Mouse (Mus musculus) hindbrain, embryonic 16.5 days (tissue): Measurements from ENCODE around the gene Eml5. TPM values are rescaled to one million over a fixed set of nuclear protein-coding genes. Genes with fewer than 3 reads are reported as not detected.
A peak's percentile ranks its signal among the peaks of the same experiment; 100 is the strongest.

Experiments used
- ATAC-seq: fragments of 200-750 bp; cut with Nextera tagmentation; 2 replicates; pipeline ENCODE4 v1.8.0; 2017; ENCODE audit warnings: moderate TSS enrichment, moderate library complexity
- H3K27ac ChIP-seq: fragments of 300-500 bp; sonication (generic); 2 replicates; pipeline ENCODE4 v1.5.1; 2014; ENCODE audit warnings: low read depth, mild to moderate bottlenecking, control low read depth, low read length, moderate library complexity
- H3K27me3 ChIP-seq: fragments of 300-500 bp; sonication (generic); replicated peaks from 2 replicates; pipeline ENCODE4 v1.6.1; 2014; ENCODE audit warnings: low read length; ENCODE audit not compliant: control insufficient read depth, insufficient read depth
- H3K36me3 ChIP-seq: fragments of 300-500 bp; sonication (generic); 2 replicates; pipeline ENCODE4 v1.6.1; 2014; ENCODE audit warnings: mild to moderate bottlenecking, low read length, moderate library complexity, mixed read lengths; ENCODE audit not compliant: control insufficient read depth, insufficient read depth
- H3K4me1 ChIP-seq: fragments of 300-500 bp; sonication (generic); 2 replicates; pipeline ENCODE4 v1.6.1; 2014; ENCODE audit warnings: low read depth, low read length; ENCODE audit not compliant: control insufficient read depth, insufficient read depth
- H3K4me2 ChIP-seq: fragments of 300-500 bp; sonication (generic); 2 replicates; pipeline ENCODE4 v1.6.1; 2014; ENCODE audit warnings: mild to moderate bottlenecking, low read length, control low read depth, moderate library complexity
- H3K4me3 ChIP-seq: fragments of 300-500 bp; sonication (generic); 2 replicates; pipeline ENCODE4 v1.5.1; 2014; ENCODE audit warnings: mild to moderate bottlenecking, low read length, control low read depth, moderate library complexity
- H3K9ac ChIP-seq: fragments of 300-500 bp; sonication (generic); 2 replicates; pipeline ENCODE4 v1.6.1; 2014; ENCODE audit warnings: low read depth, mild to moderate bottlenecking, control low read depth, low read length, moderate library complexity
- H3K9me3 ChIP-seq: fragments of 300-500 bp; sonication (generic); 2 replicates; pipeline ENCODE4 v1.6.1; 2014; ENCODE audit warnings: mild to moderate bottlenecking, low read length, moderate library complexity; ENCODE audit not compliant: control insufficient read depth
- WGBS: fragments of 180-500 bp; shearing (Covaris S2); extraction: QIAGEN DNeasy Blood & Tissue Kit; methylation state at CpG from one replicate; pipeline ENCODE4 v1.1.7; 2014; 5-methylcytosine and 5-hydroxymethylcytosine counted together
- polyA plus RNA-seq: library from polyadenylated mRNA; unstranded; fragments of >200 nt; fragmentation: Nextera tagmentation; extraction: Ambion mirVana; gene quantifications from 2 replicates; pipeline ENCODE4 v1.2.1, GENCODE M21; 2015

The Eml5 gene
- polyA plus RNA-seq, 1 experiment from 2014 or later: 18.6 TPM

DNA sequence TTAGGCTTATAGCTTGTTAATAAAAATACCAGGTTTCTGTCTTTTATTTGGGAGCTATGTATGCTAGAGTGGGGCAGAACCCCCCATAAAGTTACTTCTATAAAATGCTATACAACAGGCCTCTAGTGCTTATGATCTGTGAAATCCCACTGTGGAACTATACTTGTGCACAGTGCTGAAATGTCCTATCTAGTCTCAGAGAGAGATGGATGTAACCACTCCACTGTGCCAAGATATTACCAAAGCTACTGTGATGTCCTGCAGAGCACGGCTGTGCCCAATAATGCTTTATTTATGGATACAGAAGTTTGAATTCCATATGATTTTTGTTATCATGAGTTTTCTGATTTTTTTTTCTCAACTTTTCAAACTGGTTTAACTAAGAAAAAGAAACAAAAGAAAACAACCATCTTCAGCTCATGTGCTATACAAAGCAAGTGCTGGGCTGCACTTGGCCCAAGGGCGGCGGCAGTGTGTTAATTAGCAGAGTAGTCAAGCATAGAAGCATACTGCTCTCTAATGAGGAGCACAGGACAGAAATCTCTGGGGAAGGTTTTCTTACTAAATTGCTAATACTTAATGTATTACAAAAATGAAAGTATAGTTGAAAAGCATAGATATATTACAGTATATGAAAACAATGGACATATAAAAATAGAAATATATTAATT is 97.1 kb downstream of the Eml5 start:
- Histone ChIP-seq H3K4me3 (no peak overlapping the region), H3K36me3 (peaks cover 6% of the 10 kb centered on the region; the same call in 1 of the 2 replicates), H3K27ac (no peak overlapping the region), H3K4me2 (no peak overlapping the region), H3K27me3 (no peaks in the 10 kb centered on the region), H3K4me1 (no peaks in the 10 kb centered on the region), H3K9me3 (no peaks in the 10 kb centered on the region), H3K9ac (no peak overlapping the region)
- 65% methylated on average over 3 of the region's 3 CpGs for WGBS
- peak; percentile 61; the same call in 1 of the 2 replicates for ATAC-seq

DNA sequence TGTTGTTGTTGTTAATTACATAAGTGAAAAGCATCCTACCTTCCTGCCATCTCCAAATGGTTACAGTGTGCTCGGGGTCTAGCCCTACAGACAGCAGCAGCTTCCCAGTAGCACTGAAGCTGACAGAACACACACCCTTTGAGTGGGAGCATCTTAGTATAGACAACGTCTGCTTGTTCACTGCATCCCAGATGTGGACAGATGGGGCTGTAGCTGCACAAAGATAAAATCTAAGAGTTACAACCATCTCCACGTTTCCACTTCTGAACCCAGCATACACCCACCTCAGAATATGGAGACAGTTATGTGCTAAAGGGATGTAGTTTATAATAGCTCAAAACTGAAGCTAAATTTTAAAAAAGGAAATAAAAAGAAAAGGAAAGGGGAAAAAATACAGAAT is 99.0 kb downstream of the Eml5 start:
- Histone ChIP-seq H3K27me3 (no peaks in the 10 kb centered on the region), H3K9me3 (no peaks in the 10 kb centered on the region), H3K9ac (no peak overlapping the region), H3K4me3 (no peak overlapping the region), H3K36me3 (peaks cover 8% of the 10 kb centered on the region; the same call in 1 of the 2 replicates), H3K4me2 (no peak overlapping the region), H3K27ac (no peak overlapping the region), H3K4me1 (no peaks in the 10 kb centered on the region)
- WGBS: 87% methylated on average over 3 of the region's 3 CpGs
- no peak for ATAC-seq

DNA sequence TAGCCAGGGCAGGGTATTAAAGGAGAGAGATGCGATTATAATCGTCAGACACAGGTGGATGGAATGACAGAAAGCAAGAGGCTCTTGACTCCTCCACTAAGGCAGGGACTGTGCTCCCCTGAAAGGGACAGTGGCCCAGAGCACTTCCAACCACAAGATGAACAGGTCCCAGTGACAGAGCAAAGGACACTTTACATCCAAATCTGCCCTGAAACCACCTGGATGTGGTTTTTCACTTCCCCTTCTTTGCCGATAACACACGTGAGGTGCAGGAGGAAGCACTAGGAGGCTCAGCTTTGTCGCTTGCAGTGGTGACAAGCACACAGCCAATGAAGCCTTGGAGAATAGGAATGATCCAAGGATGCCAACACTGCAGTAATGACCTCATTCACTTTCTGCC is 101.0 kb downstream of the Eml5 start:
- no peak overlapping the region for H3K4me3 ChIP-seq
- H3K36me3 ChIP-seq: peaks cover 13% of the 10 kb centered on the region; the same call in 1 of the 2 replicates
- no peaks in the 10 kb centered on the region for H3K27me3 ChIP-seq
- H3K9ac ChIP-seq: no peak overlapping the region
- H3K4me2 ChIP-seq: no peak overlapping the region
- no peaks in the 10 kb centered on the region for H3K9me3 ChIP-seq
- no peaks in the 10 kb centered on the region for H3K4me1 ChIP-seq
- H3K27ac ChIP-seq: no peak overlapping the region
- WGBS: 88% methylated on average over 5 of the region's 5 CpGs
- ATAC-seq: no peak

DNA sequence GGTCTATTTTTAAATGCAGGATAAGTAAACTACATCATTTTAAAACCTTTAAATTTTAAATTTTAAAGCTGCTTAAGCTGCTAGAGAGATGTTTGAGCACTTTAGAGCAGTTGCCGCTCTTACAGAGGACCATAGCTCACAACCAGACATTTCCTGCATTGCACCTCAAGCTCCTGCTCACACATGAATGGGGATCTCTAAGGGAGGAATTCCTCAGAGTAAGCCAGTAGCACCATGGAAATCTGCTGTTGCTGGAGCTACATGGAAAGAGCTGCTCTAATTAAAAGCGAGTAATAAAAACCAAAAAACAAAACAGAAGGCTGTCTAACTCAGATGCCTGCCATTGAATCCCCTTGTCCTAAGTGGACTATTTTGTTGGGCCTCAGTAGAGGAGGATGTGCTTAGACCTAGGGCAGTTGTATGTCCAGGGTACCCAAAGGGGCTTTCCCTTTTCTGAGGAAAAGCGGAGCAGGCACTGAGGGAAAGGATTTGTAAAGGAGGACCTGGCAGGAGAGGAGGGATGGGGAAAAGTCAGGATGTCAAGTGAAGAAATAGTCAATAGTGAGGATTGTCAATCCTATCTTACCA is 105.5 kb downstream of the Eml5 start:
- WGBS: 70% methylated on average over 3 of the region's 3 CpGs
- no peaks in the 10 kb centered on the region for H3K27me3 ChIP-seq
- peak; percentile 64; the same call in 1 of the 2 replicates for ATAC-seq
- no peak overlapping the region for H3K27ac ChIP-seq
- no peak overlapping the region for H3K4me3 ChIP-seq
- H3K4me1 ChIP-seq: no peaks in the 10 kb centered on the region
- H3K36me3 ChIP-seq: peaks cover 26% of the 10 kb centered on the region
- H3K4me2 ChIP-seq: no peak overlapping the region
- no peak overlapping the region for H3K9ac ChIP-seq
- no peaks in the 10 kb centered on the region for H3K9me3 ChIP-seq

DNA sequence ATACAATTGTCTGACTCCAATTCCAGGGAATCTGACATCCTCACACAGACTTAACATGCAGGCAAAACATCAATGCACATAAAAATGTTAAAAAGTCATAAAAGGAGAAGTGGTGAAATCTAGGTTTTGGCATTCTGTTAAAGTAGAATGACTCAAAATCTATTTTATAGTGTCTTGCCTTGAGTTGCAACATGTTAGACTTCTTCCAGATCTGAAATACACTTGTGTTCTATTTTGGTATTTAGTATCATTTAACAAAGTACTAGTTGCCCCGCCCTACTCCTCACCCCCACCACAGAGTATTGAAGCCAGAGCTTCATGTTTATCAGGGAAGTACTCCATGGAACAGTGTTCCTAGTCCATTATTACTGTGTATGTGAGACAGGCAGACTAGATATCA is 117.0 kb downstream of the Eml5 start:
- no peaks in the 10 kb centered on the region for H3K9me3 ChIP-seq
- peaks cover 39% of the 10 kb centered on the region for H3K36me3 ChIP-seq
- no peaks in the 10 kb centered on the region for H3K4me1 ChIP-seq
- H3K4me2 ChIP-seq: no peak overlapping the region
- 97% methylated on average over 1 of the region's 1 CpGs for WGBS
- H3K4me3 ChIP-seq: no peak overlapping the region
- no peaks in the 10 kb centered on the region for H3K27me3 ChIP-seq
- no peak overlapping the region for H3K27ac ChIP-seq
- no peak for ATAC-seq
- no peak overlapping the region for H3K9ac ChIP-seq

DNA sequence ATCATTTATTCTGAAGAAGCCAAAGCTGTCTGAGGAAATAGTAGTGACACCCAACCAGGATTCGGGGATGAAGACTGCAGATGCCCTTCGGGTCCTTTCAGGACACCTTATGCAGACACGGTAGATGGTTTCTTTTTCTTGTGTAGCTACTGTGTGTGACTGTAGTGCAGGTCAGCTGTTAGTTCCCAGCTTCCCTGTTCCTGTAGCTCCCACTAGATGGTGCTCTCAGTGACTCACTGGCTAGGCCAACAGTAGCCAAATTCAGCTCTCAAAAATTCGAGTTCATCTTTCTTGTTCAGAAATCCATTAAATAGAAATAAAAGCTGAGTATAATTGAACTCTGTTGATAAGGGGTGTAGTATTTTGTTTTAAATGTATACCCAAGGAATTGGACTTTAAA is 122.1 kb downstream of the Eml5 start:
- WGBS: 80% methylated on average over 4 of the region's 4 CpGs
- no peak overlapping the region for H3K4me3 ChIP-seq
- H3K36me3 ChIP-seq: peaks cover 36% of the 10 kb centered on the region
- H3K27me3 ChIP-seq: no peaks in the 10 kb centered on the region
- H3K4me1 ChIP-seq: no peaks in the 10 kb centered on the region
- ATAC-seq: peak; percentile 52; the same call in 1 of the 2 replicates
- no peak overlapping the region for H3K9ac ChIP-seq
- H3K4me2 ChIP-seq: no peak overlapping the region
- no peaks in the 10 kb centered on the region for H3K9me3 ChIP-seq
- no peak overlapping the region for H3K27ac ChIP-seq

DNA sequence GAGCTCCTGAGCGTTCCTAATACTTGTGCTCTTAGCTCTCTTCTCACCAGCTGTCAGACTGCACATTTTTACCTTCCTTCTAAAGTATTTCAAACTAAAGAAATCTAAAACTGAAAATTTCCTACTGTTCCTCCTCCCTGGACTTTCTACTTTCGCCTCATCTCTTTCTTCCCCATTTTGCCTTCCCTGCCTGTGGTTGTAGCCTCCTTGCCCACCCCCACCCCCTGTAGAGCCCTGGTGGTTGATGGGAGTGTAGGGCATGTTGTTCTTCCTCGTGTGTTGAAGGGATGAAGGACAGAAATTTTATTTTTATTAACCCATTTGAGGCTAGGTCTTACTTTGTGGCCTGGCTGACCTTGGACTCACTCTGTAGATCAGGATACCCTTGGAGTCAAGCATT is 123.8 kb downstream of the Eml5 start:
- 86% methylated on average over 3 of the region's 3 CpGs for WGBS
- no peak overlapping the region for H3K27ac ChIP-seq
- no peak overlapping the region for H3K9ac ChIP-seq
- H3K9me3 ChIP-seq: no peaks in the 10 kb centered on the region
- H3K27me3 ChIP-seq: no peaks in the 10 kb centered on the region
- no peak overlapping the region for H3K4me2 ChIP-seq
- no peaks in the 10 kb centered on the region for H3K4me1 ChIP-seq
- H3K36me3 ChIP-seq: peaks cover 29% of the 10 kb centered on the region
- ATAC-seq: no peak
- no peak overlapping the region for H3K4me3 ChIP-seq

DNA sequence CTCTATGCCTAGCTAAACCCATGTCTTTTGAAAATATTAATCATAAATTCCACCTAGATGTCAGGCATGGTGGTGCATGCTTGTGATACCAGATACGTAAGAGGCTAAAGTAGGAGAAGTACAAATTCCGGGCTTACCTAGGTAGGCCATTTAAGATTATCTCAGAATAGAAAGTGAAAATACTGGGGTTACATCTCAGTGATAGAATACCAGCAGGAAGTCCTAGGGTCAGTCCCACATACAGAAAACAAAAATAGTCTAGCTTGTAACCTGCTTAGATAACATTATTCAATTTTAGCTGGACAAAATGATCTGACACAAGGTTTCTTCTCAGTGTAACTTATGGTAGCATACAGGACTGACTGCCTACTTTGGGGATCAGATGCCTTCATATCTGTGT is 135.0 kb downstream of the Eml5 start:
- WGBS: 95% methylated on average over 2 of the region's 2 CpGs
- no peak overlapping the region for H3K9ac ChIP-seq
- no peaks in the 10 kb centered on the region for H3K27me3 ChIP-seq
- H3K27ac ChIP-seq: no peak overlapping the region
- H3K36me3 ChIP-seq: peaks cover 52% of the 10 kb centered on the region
- no peak for ATAC-seq
- H3K4me2 ChIP-seq: no peak overlapping the region
- H3K4me1 ChIP-seq: no peaks in the 10 kb centered on the region
- no peak overlapping the region for H3K4me3 ChIP-seq
- H3K9me3 ChIP-seq: no peaks in the 10 kb centered on the region

DNA sequence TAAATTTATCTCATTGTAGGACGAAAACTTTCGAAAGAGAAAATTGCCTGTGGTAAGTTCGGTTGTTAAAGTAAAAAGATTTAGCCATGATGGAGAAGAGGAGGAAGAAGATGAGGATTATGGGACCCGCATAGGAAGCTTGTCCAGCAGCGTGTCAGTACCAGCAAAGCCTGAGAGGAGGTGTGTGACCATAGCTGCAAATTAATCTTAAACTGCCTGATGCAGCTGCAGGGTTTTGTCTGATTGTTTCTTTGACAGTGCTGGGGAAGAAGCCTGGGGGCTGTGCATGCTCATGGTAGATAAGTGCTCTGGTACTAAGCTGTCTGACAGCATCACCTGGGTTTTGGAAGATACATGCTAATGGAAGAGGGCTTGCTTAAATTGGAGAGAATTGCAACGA is 141.6 kb downstream of the Eml5 start:
- H3K4me1 ChIP-seq: no peaks in the 10 kb centered on the region
- no peak overlapping the region for H3K4me3 ChIP-seq
- peaks cover 54% of the 10 kb centered on the region for H3K36me3 ChIP-seq
- no peak overlapping the region for H3K27ac ChIP-seq
- H3K9ac ChIP-seq: no peak overlapping the region
- H3K9me3 ChIP-seq: no peaks in the 10 kb centered on the region
- ATAC-seq: no peak
- H3K27me3 ChIP-seq: no peaks in the 10 kb centered on the region
- no peak overlapping the region for H3K4me2 ChIP-seq
- 93% methylated on average over 6 of the region's 6 CpGs for WGBS
